Mouse (Mus musculus): ENCODE data around the gene Dusp7. TPM values are rescaled to one million over a fixed set of nuclear protein-coding genes. Genes with fewer than 3 reads are reported as not detected.
A peak's percentile ranks its signal among the peaks of the same experiment; 100 is the strongest.

Gene Dusp7
- polyA plus RNA-seq, 1 experiment from 2014 or later = 28.7 TPM

GRCm38 (mm10) chr9:106357167-106357566, 11.3 kb upstream of the Dusp7 start:
- DNase-seq (ENCODE audit: low spot score) = no peak
- Histone ChIP-seq H3K4me1 (ENCODE audit: control insufficient read depth, insufficient read depth, low read length) (peaks cover 12% of the 10 kb centered on the region; the same call in 1 of the 2 replicates), H3K4me2 (ENCODE audit: low read depth) (no peak overlapping the region), H3K27ac (ENCODE audit: low read depth, low read length) (no peak overlapping the region), H3K9me3 (ENCODE audit: control insufficient read depth, low read length) (no peaks in the 10 kb centered on the region), H3K36me3 (ENCODE audit: control insufficient read depth, insufficient read depth, low read length) (no peaks in the 10 kb centered on the region), H3K27me3 (ENCODE audit: control insufficient read depth, insufficient read depth, low read length) (no peaks in the 10 kb centered on the region), H3K9ac (ENCODE audit: low read length) (no peak overlapping the region), H3K4me3 (ENCODE audit: low read depth, low read length) (no peak overlapping the region)
- ATAC-seq (ENCODE audit: insufficient read depth, low FRiP score, low TSS enrichment) = no peak
- 63% methylated on average over 3 of the region's 3 CpGs for WGBS

- Histone ChIP-seq H3K27ac (ENCODE audit: low read depth, low read length) (no peak overlapping the region), H3K4me2 (ENCODE audit: low read depth) (no peak overlapping the region), H3K4me1 (ENCODE audit: control insufficient read depth, insufficient read depth, low read length) (peaks cover 11% of the 10 kb centered on the region; the same call in 1 of the 2 replicates), H3K9ac (ENCODE audit: low read length) (no peak overlapping the region), H3K27me3 (ENCODE audit: control insufficient read depth, insufficient read depth, low read length) (no peaks in the 10 kb centered on the region), H3K4me3 (ENCODE audit: low read depth, low read length) (no peak overlapping the region), H3K9me3 (ENCODE audit: control insufficient read depth, low read length) (no peaks in the 10 kb centered on the region), H3K36me3 (ENCODE audit: control insufficient read depth, insufficient read depth, low read length) (no peaks in the 10 kb centered on the region)
- ATAC-seq (ENCODE audit: insufficient read depth, low FRiP score, low TSS enrichment) (no peak), DNase-seq (ENCODE audit: low spot score) (no peak)
- 59% methylated on average over 6 of the region's 6 CpGs for WGBS
Observed at GRCm38 (mm10) chr9:106359297-106359696, 9.1 kb upstream of the Dusp7 start.

- Histone ChIP-seq H3K9me3 (ENCODE audit: control insufficient read depth, low read length) (no peaks in the 10 kb centered on the region), H3K4me3 (ENCODE audit: low read depth, low read length) (no peak overlapping the region), H3K36me3 (ENCODE audit: control insufficient read depth, insufficient read depth, low read length) (no peaks in the 10 kb centered on the region), H3K4me2 (ENCODE audit: low read depth) (no peak overlapping the region), H3K27ac (ENCODE audit: low read depth, low read length) (no peak overlapping the region), H3K9ac (ENCODE audit: low read length) (no peak overlapping the region), H3K4me1 (ENCODE audit: control insufficient read depth, insufficient read depth, low read length) (no peaks in the 10 kb centered on the region; the same call in 1 of the 2 replicates), H3K27me3 (ENCODE audit: control insufficient read depth, insufficient read depth, low read length) (no peaks in the 10 kb centered on the region)
- ATAC-seq (ENCODE audit: insufficient read depth, low FRiP score, low TSS enrichment) = no peak
- 91% methylated on average over 6 of the region's 6 CpGs for whole genome bisulfite sequencing
- DNase-seq (ENCODE audit: low spot score) = no peak
Observed at GRCm38 (mm10) chr9:106361140-106361539, 7.3 kb upstream of the Dusp7 start.

GRCm38 (mm10) chr9:106365333-106365732, 3.1 kb upstream of the Dusp7 start:
- no peak overlapping the region for H3K27ac ChIP-seq (ENCODE audit: low read depth, low read length)
- H3K4me2 ChIP-seq (ENCODE audit: low read depth) = no peak overlapping the region
- H3K27me3 ChIP-seq (ENCODE audit: control insufficient read depth, insufficient read depth, low read length) = no peaks in the 10 kb centered on the region
- H3K9ac ChIP-seq (ENCODE audit: low read length) = no peak overlapping the region
- H3K9me3 ChIP-seq (ENCODE audit: control insufficient read depth, low read length) = no peaks in the 10 kb centered on the region
- peaks cover 11% of the 10 kb centered on the region for H3K4me1 ChIP-seq (ENCODE audit: control insufficient read depth, insufficient read depth, low read length)
- DNase-seq (ENCODE audit: low spot score) (no peak), ATAC-seq (ENCODE audit: insufficient read depth, low FRiP score, low TSS enrichment) (no peak)
- H3K36me3 ChIP-seq (ENCODE audit: control insufficient read depth, insufficient read depth, low read length) = no peaks in the 10 kb centered on the region
- 77% methylated on average over 7 of the region's 7 CpGs for WGBS
- H3K4me3 ChIP-seq (ENCODE audit: low read depth, low read length) = no peak overlapping the region

- Histone ChIP-seq H3K9ac (ENCODE audit: low read length) (no peak overlapping the region), H3K27ac (ENCODE audit: low read depth, low read length) (no peak overlapping the region), H3K27me3 (ENCODE audit: control insufficient read depth, insufficient read depth, low read length) (no peaks in the 10 kb centered on the region), H3K4me3 (ENCODE audit: low read depth, low read length) (no peak overlapping the region), H3K36me3 (ENCODE audit: control insufficient read depth, insufficient read depth, low read length) (peaks cover 2% of the 10 kb centered on the region; the same call in 1 of the 2 replicates), H3K4me1 (ENCODE audit: control insufficient read depth, insufficient read depth, low read length) (peaks cover 18% of the 10 kb centered on the region), H3K9me3 (ENCODE audit: control insufficient read depth, low read length) (no peaks in the 10 kb centered on the region), H3K4me2 (ENCODE audit: low read depth) (no peak overlapping the region)
- WGBS = 26% methylated on average over 1 of the region's 1 CpGs
- no peak for DNase-seq (ENCODE audit: low spot score)
- no peak for ATAC-seq (ENCODE audit: insufficient read depth, low FRiP score, low TSS enrichment)
Observed at GRCm38 (mm10) chr9:106366188-106366587, 2.2 kb upstream of the Dusp7 start.

GRCm38 (mm10) chr9:106367001-106367400, 1.4 kb upstream of the Dusp7 start:
- no peaks in the 10 kb centered on the region for H3K9me3 ChIP-seq (ENCODE audit: control insufficient read depth, low read length)
- peak overlapping the region; percentile 39 for H3K9ac ChIP-seq (ENCODE audit: low read length)
- peak overlapping the region; percentile 36 for H3K27ac ChIP-seq (ENCODE audit: low read depth, low read length)
- peaks cover 26% of the 10 kb centered on the region for H3K4me1 ChIP-seq (ENCODE audit: control insufficient read depth, insufficient read depth, low read length)
- ATAC-seq (ENCODE audit: insufficient read depth, low FRiP score, low TSS enrichment) = no peak
- no peak for DNase-seq (ENCODE audit: low spot score)
- H3K27me3 ChIP-seq (ENCODE audit: control insufficient read depth, insufficient read depth, low read length) = no peaks in the 10 kb centered on the region
- peaks cover 2% of the 10 kb centered on the region; the same call in 1 of the 2 replicates for H3K36me3 ChIP-seq (ENCODE audit: control insufficient read depth, insufficient read depth, low read length)
- peak overlapping the region; percentile 89 for H3K4me3 ChIP-seq (ENCODE audit: low read depth, low read length)
- peak overlapping the region; percentile 83 for H3K4me2 ChIP-seq (ENCODE audit: low read depth)
- WGBS = 18% methylated on average over 5 of the region's 5 CpGs

- Histone ChIP-seq H3K9ac (ENCODE audit: low read length) (peak overlapping the region; percentile 87), H3K36me3 (ENCODE audit: control insufficient read depth, insufficient read depth, low read length) (peaks cover 4% of the 10 kb centered on the region; the same call in 1 of the 2 replicates), H3K27ac (ENCODE audit: low read depth, low read length) (peak overlapping the region; percentile 89), H3K4me1 (ENCODE audit: control insufficient read depth, insufficient read depth, low read length) (peaks cover 29% of the 10 kb centered on the region), H3K27me3 (ENCODE audit: control insufficient read depth, insufficient read depth, low read length) (no peaks in the 10 kb centered on the region), H3K9me3 (ENCODE audit: control insufficient read depth, low read length) (no peaks in the 10 kb centered on the region), H3K4me2 (ENCODE audit: low read depth) (peak overlapping the region; percentile 83), H3K4me3 (ENCODE audit: low read depth, low read length) (peak overlapping the region; percentile 89)
- DNase-seq (ENCODE audit: low spot score) (peak; percentile 97), ATAC-seq (ENCODE audit: insufficient read depth, low FRiP score, low TSS enrichment) (peak; percentile 91)
- under 1% methylated on average over 36 of the region's 36 CpGs for WGBS
Observed at GRCm38 (mm10) chr9:106367592-106368111, 780 bp upstream of the Dusp7 start.

- H3K9ac ChIP-seq (ENCODE audit: low read length) = peak overlapping the region; percentile 87
- H3K4me3 ChIP-seq (ENCODE audit: low read depth, low read length) = peak overlapping the region; percentile 89
- under 1% methylated on average over 54 of the region's 72 CpGs for WGBS
- ATAC-seq (ENCODE audit: insufficient read depth, low FRiP score, low TSS enrichment) = peak; percentile 10
- peaks cover 31% of the 10 kb centered on the region for H3K4me1 ChIP-seq (ENCODE audit: control insufficient read depth, insufficient read depth, low read length)
- peak overlapping the region; percentile 83 for H3K4me2 ChIP-seq (ENCODE audit: low read depth)
- peaks cover 9% of the 10 kb centered on the region for H3K36me3 ChIP-seq (ENCODE audit: control insufficient read depth, insufficient read depth, low read length)
- H3K27ac ChIP-seq (ENCODE audit: low read depth, low read length) = peak overlapping the region; percentile 89
- no peaks in the 10 kb centered on the region for H3K27me3 ChIP-seq (ENCODE audit: control insufficient read depth, insufficient read depth, low read length)
- peak; percentile 79 for DNase-seq (ENCODE audit: low spot score)
- no peaks in the 10 kb centered on the region for H3K9me3 ChIP-seq (ENCODE audit: control insufficient read depth, low read length)
Observed at GRCm38 (mm10) chr9:106368831-106369501, 534 bp downstream of the Dusp7 start.

All from neural tube, embryonic 11.5 days (tissue).